Mouse (Mus musculus) MN1 (cell line): ENCODE data around the gene Phf20.
A peak's percentile ranks its signal among the peaks of the same experiment; 100 is the strongest.
"Not testable (repeated sequence)": the region's sequence is repeated elsewhere in the genome, so short reads cannot be mapped to it uniquely, and the experiment has no call there.

Source experiments
- DNase-seq: peaks from one replicate; pipeline ENCODE4 v3.0.0-alpha.2; 2016; ENCODE audit warnings: low spot score

The Phf20 gene

DNA sequence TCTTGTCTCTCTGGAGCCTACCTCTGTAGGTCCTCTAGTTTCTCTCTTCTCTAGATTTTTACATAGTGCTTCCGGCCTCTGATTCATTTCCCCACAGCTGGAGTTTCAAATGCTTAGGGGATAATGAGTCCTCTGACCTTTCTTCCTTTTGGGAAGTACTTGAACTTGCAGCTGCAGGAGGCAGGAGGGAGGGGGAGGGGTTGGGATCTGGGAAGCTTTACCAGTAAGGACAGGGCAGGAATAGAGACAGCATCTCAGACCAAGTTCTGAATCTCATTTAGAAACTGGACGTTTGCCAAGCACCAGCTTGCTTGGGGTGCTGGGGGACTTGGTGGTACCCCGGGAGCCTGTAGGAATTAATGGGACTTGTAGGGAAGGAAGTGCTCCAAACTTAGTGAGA lies 3.7 kb downstream of the Phf20 start:
- no peak for DNase-seq

DNA sequence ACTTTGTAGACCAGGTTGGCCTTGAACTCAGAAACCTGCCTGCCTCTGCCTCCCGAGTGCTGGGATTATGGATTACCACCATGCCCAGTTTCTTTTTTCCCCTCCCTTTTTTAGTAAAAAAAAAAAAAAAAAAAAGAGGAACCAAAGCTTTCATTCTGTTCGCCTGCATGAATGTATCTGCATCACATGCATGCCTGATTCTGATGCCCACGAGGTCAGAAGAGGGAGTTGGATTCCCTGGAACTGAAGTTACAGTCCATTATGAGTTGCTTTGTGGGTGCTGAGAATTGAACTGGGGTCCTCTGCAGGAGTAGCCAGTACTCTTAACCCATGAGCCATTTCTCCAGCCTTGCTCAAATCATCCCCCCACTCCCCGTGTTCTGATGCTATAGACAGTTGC lies 5.2 kb downstream of the Phf20 start:
- no peak for DNase-seq

DNA sequence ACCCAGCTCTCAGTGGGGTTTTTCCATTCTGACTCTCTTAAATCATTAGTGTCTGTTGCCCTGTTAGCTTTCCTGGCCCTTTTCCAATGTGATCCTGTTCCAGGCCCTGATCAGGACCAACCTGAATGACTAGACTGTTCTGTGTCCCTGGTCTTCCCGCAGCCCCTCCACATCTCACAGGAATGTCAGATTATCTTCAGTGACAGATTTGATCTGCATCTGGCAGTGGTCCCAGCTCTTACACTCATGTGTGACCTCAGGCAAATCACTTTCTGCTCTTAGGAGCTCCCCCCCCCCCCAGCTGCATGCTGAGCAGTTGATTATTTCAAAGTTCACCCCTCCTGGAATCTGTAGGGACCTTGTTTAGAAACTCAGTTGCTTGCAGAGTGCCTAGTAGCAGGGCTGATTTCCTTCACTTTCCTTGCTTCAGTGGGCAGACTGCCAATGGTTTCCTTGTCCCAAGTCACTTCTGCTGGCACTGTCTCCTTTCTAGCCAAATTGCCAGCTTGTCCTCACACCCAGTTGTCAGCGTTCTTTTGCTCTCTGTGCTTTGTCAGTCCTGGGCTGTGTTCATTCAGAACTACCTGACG lies 6.7 kb downstream of the Phf20 start:
- DNase-seq = peak; percentile 83

DNA sequence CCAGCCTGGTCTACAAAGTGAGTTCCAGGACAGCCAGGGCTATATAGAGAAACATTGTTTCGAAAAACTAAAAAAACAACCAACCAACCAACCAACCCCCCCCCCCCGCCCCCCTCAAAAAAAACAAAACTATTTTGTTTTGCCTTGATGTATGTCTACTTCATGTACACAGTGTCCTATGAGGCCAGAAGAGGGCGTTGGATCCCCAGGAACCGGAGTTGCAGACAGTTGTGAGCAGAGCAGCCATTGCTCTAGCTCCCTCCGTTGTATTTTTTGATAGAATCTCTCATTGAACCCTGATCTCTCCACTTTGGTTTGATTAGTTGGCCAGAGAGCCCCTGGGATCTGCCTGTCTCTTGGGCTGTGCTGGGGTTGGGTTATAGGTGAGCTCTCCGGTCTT lies 7.7 kb downstream of the Phf20 start:
- DNase-seq = no peak

DNA sequence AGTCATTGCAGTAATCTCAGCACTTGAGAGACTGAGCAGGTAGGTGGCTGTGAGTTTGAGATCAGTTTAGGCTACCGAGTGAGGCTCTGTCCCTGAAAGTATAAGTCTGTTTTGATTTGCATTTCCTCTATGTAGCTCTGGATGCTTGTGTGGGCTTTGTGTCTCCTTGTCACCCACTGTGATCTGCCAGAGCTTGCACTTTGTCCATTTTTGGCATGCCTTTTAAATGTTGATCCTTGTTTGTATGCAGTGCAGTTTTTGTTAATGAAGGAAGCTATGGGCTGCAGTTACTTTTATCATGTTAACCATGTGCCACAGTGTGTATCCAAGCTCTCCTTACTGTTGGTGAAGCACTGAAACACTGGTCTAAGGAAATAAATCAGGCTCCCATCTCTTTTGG lies 21.5 kb downstream of the Phf20 start:
- DNase-seq = no peak

DNA sequence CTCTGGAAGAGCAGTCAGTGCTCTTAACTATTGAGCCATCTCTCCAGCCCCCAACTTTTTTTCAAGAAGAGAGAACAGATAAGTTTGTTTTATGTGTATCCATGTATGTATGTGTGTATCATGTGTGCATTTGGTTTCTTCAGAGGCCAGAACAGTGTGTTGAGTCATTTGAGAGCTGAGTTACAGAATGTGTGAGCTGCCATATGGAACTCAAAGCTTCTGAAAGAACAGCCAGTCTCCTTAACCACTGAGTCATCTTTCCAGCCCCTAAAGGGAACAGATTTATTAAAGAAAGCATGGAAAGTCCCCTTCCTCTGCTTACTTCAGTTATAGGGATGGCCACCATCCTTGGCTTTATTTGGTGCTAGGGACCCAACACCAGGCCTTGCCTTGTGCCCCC lies 25.8 kb downstream of the Phf20 start:
- no peak for DNase-seq

DNA sequence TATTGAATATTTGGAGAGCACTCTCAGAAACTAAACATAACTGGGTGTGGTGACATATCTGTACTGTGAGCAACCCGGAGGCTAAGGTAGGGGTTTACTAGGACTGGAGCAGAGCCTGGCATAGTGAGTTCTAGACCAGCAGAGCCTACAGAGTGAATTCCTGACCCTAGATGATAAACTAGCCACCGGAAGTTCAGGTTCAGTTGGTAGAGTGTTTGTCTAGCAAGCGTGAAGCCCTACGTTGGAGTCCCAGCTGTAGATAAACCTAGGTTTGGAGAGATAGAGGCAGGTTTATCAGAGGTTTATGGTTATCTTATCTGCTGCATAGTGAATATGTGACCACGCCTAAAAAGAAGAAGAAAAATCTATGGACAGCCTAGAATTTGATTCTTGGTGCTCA lies 27.8 kb downstream of the Phf20 start:
- no peak for DNase-seq

DNA sequence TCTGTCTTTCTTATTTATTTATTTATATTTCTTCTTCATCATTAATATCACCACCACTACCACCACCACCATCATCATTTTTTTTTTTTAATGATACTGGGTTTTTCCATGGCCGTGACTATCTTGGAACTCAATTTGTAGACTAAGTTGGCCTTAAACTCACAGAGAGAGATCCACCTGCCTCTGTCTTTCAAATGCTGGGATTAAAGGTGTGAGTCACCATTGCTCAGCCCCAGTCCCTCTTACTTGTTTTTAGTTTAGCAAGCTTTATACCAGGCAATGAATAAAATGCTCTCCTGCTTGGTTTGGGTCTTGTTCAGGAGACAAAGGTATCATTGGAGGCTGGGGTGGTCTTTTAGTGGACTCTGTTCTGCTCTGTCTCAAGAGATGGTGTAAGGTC lies 31.4 kb downstream of the Phf20 start:
- no peak for DNase-seq

DNA sequence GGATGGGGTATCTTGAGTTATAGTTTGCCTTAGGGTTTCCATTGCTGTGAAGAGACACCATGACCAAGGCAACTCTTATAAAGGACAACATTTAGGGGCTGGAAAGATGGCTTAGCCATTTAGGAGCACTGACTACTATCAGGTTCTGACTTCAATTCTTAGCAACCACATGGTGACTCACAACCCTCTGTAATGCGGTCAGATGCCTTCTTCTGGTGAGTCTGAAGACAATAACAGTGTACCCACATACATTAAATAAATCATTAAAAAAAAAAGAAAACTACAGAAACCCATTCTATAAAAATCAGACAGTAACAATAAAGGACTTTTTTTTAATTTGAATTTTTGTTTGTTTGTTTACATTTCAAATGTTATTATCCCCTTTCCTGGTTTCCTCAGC lies 32.9 kb downstream of the Phf20 start:
- no peak for DNase-seq

DNA sequence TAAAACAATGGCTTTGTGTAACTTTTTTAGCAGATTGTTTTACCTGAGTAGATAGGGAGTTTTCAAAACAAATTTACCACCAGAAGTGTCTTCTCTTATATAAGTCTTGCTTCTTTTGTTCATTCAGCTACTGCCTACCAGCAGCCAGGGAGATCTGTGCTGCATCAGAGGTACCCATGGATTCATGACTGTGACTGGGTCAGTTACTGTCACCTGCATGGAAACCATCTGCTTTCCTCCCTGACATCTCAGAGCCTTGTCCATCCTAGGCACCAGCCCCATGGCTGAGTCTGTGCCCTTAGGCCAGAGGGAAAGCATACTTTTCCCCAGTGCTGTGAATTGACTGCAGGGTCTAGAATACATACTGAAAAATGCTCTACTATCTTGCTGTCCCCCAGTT lies 35.1 kb downstream of the Phf20 start:
- no peak for DNase-seq

DNA sequence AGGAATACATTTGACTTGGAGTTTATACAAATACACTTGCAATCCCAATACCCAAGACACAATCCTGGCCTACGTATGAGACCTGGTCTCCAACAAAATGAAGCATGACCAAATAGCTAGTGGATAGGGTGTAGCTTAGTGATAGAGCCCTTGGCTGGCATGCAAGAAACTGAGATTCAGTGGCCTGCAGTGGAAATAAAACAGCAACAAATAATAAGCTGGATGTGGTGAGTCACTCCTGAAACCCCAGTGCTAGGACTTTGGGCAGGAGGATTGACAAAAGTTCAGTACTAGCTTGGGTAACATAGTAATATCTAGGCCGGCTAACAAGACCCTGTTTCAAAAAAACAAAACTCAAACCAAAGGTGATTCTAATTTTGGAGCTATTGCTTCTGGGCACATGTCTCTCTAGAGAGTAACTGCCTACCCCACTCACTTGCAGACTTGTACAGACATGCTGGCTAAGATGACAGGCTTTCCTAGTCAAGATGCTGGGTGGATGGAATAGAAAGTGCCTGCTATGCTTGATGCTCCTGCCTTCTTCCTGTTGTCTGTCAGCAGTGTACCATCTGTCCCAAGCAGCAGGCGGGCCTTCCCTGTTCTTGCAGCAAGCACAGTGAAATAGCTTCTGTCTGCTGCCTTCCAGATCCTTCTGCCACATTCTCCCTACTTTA lies 37.1 kb downstream of the Phf20 start:
- DNase-seq = no peak

DNA sequence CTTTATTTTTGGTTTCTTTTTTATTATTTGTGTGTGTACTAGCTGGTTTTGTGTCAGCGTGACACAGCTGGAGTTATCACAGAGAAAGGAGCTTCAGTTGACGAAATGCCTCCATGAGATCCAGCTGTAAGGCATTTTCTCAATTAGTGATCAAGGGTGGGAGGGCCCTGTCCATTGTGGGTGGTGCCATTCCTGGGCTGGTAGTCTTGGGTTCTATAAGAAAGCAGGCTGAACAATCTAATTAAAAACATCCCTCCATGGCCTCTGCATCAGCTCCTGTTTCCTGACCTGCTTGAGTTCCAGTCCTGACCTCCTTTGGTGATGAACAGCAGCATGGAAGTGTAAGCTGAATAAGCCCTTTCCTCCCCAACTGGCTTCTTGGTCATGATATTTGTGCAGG lies 37.8 kb downstream of the Phf20 start:
- DNase-seq = not testable (repeated sequence)

DNA sequence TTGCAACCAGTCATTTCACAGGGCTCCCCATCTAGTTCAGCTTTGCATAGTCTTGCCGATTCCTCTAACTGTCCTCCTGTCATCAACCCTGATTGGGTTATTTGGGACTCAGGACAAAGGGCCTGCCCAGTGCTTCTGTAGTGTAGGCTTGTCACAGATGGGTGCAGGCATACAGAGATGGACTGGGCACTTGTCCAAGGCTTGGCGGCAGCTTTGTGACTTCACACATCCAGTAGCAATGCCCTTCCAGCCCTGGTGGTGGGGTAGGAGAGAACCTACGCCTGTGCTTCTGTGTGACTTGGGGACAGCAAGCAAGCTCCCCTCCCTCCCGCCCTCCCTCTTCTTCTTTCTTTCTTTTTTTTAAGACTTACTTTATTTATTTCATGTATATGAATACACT lies 39.6 kb downstream of the Phf20 start:
- DNase-seq = no peak

DNA sequence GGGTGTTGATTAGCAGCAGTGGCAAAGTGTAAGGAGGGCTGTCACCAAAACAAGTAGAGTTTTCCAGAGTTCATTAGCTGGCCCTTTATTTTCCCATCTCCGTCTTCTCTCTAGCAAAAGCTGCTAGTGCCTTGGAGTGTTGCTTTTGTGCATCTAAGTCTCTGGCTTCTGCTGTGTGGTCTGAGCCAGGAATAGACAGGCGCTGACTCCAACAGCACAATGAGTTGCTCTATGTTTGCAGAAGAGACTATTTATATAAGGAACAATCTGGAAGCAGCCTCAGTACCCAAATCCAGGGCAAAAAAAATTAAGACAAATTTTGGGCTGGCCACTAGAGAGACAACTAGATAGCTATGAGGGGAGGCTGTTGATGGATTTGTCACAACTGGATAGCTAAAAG lies 45.4 kb downstream of the Phf20 start:
- DNase-seq = no peak

DNA sequence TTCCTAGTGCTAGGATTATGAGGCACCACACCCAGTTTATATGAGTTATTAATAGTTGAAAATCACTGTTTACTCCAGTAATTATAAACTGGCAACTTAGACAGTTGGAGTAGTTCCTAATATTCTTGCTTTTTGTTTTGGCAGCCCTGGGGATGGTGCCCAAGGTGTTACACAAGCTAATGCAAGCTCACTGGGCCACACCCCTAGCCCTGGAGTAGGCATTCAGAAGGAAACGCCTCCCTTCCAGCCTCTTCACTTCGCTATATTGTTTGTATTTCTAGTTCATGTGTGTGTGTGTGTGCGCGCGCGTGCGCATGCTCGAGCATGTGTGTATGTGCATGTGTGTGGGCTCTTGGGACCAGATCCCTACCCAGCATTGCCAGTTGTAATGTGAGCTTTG lies 46.7 kb downstream of the Phf20 start:
- no peak for DNase-seq

DNA sequence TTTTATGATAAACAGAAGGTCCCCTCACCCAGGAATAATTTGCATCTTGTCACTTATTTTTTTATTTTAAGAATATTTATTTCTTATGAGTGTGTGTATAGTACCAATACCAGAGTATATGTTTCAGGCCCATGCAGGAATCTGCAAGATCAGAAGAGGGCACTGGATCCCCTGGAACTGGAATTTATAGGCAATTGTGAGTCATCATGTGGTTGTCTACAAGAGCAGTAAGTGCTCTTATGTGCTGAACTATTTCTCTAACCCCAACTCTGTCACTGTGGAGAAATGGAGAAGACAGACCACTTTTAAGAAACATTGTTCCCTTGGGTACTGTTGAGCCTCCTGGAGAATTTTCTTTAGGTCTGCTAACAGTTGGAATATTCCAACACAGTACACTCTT lies 51.3 kb downstream of the Phf20 start:
- no peak for DNase-seq

DNA sequence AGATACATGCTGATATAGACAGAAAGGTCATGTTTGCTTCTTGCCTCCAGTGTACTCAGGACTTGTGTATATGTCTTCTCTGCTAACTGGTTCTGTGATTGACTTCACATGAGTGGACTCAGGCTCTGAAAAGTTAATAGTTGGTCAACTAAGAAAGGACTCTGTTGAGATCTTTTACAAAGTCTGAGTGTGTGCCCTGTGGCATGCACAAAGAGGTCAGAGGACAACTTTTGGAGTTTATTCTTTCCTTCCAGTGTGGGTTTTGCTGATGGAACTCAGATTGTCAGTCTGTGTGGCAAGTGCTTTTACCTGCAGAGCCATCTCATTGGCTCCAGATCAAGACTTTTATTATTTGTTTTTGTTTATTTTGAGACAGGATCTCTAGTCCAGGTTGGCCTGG lies 54.5 kb downstream of the Phf20 start:
- no peak for DNase-seq

DNA sequence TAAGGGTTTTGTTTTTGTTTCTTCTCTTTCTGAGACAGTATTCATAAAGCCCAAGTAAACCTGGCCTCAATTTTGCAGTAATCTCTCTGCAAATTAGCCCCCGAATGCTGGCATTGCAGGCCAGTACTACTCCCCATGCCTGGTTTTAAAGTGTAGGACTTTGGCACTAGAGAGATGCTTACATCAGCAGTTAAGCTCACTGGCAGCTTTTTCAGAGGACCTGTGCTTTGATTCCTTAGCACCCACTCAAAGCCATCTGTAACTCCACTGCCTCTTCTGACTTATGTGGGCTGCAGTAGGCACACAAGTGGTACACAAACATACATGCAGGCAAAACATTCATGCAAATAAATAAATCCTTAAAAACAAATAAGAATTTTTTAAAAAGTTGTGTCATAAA lies 55.0 kb downstream of the Phf20 start:
- DNase-seq = no peak

DNA sequence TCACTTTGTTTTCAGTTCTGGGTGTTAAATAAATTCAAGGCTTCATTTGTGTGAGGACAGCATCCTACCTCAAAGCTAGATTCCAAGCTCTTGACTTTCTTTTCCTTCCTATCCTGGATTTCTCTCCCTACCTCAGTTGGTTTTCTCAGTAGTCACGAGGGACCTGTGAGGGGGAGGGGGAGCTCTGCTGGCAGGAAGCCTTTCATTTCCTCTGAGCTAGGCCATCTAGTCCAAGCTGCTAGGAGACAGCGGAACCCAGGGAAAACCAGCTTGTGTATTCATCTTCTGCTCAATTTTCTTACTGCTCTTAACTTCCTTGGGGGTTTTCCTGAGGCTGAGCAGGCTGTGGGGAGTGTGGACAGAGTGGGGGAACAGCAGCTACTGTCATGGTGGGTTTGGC lies 60.8 kb downstream of the Phf20 start:
- no peak for DNase-seq

DNA sequence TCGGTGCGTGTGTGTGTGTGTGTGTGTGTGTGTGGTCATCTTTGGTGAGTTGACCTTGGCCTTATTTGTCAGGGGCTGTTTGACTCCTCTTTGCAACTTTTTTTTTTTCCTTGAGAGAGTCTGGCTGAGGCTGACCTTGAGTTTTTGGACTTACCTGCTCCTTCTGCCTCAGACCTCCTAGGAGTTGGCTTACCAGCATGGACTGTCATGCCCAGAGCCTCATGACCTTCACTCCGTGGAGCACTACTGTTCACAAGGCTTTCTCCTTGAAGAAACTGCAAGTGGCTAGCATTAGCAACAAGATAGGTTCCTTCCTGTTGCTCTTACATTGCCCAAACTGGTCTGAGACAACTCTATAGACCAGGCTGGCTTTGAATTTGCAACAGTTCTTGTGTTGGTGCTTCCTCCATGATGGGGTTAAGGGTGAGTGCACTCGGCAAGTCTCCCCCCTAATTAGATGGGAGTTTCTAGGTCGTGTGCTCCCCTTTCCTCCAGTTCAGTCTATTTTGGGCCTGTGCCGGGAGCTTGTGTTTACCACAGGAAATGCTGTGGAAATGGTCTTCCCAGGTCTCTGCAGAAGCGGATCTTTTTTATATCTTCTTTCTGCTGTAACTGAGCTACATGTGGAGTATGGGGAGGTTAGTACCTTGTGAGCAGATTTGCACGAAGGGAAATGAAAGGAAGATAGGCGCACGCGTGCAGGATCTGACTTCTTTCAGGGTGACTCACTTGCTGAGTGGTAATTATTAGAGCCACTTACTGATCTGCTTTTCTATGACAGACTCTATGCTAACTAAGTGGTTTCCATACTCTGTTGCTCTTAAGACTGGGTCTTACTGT lies 61.9 kb downstream of the Phf20 start:
- DNase-seq = peak; percentile 24

DNA sequence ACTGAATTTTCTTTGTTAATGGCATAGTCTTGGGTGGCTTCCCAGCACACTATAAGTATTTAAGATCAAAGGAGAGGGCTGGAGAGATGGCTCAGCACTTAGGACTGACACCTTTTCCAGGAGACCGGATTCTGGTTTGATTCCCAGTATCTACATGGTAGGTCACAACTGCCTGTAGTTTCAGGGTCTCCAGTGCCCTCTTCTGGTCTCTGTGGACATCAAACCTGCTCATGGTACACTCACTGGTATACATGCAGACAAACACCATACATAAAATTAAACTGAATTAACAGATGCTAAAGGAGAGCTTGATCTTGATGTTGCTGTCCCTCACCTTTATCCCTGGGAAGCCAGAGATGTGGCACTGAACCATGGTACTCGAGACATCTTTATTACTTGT lies 64.7 kb downstream of the Phf20 start:
- no peak for DNase-seq

DNA sequence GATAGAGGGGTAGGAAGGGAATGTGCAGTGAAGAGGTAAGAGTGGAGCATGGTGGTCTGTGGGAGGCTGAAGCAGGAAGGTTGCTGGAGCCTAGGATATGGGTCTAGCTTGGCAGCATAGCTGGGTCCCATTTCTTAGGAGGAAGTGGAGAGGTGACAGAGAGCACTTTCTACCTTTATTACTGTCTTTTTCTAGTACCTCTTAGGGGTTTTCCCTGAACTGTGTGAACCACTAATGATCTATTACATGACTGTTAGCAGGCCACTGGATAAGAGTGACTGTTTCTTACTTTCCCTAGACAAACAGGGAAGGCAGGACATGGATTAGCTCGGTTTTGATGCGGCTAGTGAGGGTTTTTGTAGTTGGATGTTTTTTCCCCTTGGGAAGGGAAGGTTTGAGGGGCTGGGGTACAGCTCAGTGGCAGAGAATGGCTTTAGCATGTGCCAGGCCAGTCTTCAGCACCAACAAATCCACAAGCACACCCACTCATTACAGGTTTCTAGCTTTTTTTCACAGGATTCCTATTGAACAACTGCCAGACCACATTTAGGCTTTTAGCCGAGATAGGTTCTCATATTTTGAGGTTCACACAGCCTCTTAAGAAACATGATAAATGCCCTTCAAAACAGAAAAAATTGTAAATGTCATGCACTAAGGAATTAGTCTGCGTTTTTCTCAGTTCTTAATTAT lies 67.1 kb downstream of the Phf20 start:
- no peak for DNase-seq

DNA sequence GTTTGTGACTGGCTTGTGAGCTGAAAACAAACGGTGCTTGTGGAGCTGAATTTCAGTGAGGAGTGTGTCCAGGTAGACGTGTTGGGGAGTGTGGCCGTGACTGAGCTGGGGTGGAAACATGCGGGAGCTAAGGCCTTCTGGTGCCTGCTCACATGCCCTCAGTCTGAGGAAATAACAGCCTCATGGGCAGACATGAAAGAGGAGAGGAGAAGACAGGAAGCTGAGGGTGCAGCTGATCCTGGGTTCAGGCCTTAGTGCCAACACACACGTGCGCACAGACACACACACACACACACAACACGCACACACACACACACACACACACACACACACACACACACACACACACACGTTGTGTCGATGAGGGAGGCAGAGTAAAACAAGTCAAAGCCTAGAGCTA lies 71.4 kb downstream of the Phf20 start:
- no peak for DNase-seq
